In the genomic region with DNA sequence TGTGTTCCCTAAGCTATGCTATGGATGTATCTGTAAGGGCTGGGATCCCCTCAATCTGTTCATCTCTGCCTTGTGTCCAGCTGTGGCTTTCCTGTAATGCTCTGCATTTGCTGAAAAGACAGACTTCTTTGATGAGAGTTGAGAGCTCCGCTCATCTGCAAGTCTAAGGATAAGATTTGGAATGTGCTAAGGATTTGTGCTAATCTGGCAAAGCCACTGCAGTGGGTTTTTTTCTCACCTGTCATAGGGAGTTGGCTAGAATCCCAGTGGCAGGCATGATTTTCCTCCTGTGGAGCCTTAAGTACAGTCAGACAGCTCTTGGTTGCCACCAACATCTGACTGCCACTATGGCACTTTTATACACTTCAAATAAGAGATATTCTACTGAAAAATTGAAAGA, we compare ENCODE assay signal across 13 mouse cellular contexts.
DNase-seq lines count a peak whose midpoint lies in the region; ATAC-seq lines count a peak whose summit lies in the region.
"Had no signal": no experiment of that assay in that cellular context is flagged by ENCODE, and none has a peak within 500 bp of the region (broad histone marks: within the 10 kb centered on the region; RNA-seq: fewer than 3 reads in every experiment).

No protein-coding gene starts in this region.

- no peak for ATAC-seq in midbrain, embryonic 11.5 days (ENCODE audit: low FRiP score)
- ATAC-seq in midbrain, embryonic 15.5 days (replicated peaks), result no peak
- peak; percentile 55 for ATAC-seq in frontal cortex, adult (ENCODE audit: low TSS enrichment)
- no peak for ATAC-seq in megakaryocyte progenitor cell, adult 5-6 weeks (replicated peaks; ENCODE audit: poor library complexity)

- DNase-seq in cerebellum, postnatal 14 days, result peak; percentile 56 to 73
- DNase-seq in cerebellum, adult 8-10 months, result no peak
- DNase-seq in midbrain, embryonic 11.5 days (ENCODE audit: low spot score, missing footprints), result peak; percentile 74
- DNase-seq in left cerebral cortex, postnatal 36 days (ENCODE audit: low spot score in 2 of 2), result peak; percentile 13 to 16
- no peak for DNase-seq in heart, postnatal 36 days
- DNase-seq: gastrocnemius, postnatal 14 days; thymus, adult 18-20 months had no signal

- no peak overlapping the region for H3K27ac ChIP-seq in midbrain, embryonic 11.5 days (ENCODE audit: low read depth, low read length)
- no peak overlapping the region for H3K27ac ChIP-seq in midbrain, embryonic 15.5 days
- H3K27ac ChIP-seq: embryonic facial prominence, embryonic 15.5 days; hindbrain, embryonic 10.5 days had no signal

- H3K9ac ChIP-seq in midbrain, embryonic 11.5 days (ENCODE audit: low read length), result no peak overlapping the region
- no peak overlapping the region for H3K9ac ChIP-seq in midbrain, embryonic 15.5 days
- H3K9ac ChIP-seq: embryonic facial prominence, embryonic 15.5 days had no signal

- H3K36me3 ChIP-seq in midbrain, embryonic 11.5 days (ENCODE audit: control insufficient read depth, insufficient read depth, low read length), result no peaks in the 10 kb centered on the region
- no peaks in the 10 kb centered on the region for H3K36me3 ChIP-seq in midbrain, embryonic 15.5 days (replicated peaks)
- H3K36me3 ChIP-seq: embryonic facial prominence, embryonic 15.5 days; hindbrain, embryonic 10.5 days had no signal

- H3K9me3 ChIP-seq in midbrain, embryonic 11.5 days (ENCODE audit: control insufficient read depth, low read length), result no peaks in the 10 kb centered on the region
- H3K9me3 ChIP-seq in midbrain, embryonic 15.5 days, result no peaks in the 10 kb centered on the region
- H3K9me3 ChIP-seq: embryonic facial prominence, embryonic 15.5 days; hindbrain, embryonic 10.5 days had no signal

- intact Hi-C loops in left cerebral cortex, postnatal 36 days (cut with DNase I), result no loop called here
- intact Hi-C loops in heart, postnatal 36 days (cut with DNase I), result no loop called here

- H3K27me3 ChIP-seq in midbrain, embryonic 11.5 days (ENCODE audit: control insufficient read depth, insufficient read depth, low read length), result no peaks in the 10 kb centered on the region
- no peaks in the 10 kb centered on the region for H3K27me3 ChIP-seq in midbrain, embryonic 15.5 days (replicated peaks)
- H3K27me3 ChIP-seq: embryonic facial prominence, embryonic 15.5 days had no signal

- H3K4me3 ChIP-seq in midbrain, embryonic 11.5 days (ENCODE audit: low read depth, low read length), result no peak overlapping the region
- H3K4me3 ChIP-seq in midbrain, embryonic 15.5 days, result no peak overlapping the region
- H3K4me3 ChIP-seq: embryonic facial prominence, embryonic 15.5 days; hindbrain, embryonic 10.5 days had no signal

- H3K4me2 ChIP-seq in midbrain, embryonic 11.5 days, result no peak overlapping the region
- no peak overlapping the region for H3K4me2 ChIP-seq in midbrain, embryonic 15.5 days
- H3K4me2 ChIP-seq: embryonic facial prominence, embryonic 15.5 days; liver, embryonic 11.5 days had no signal

- H3K4me1 ChIP-seq in midbrain, embryonic 11.5 days (ENCODE audit: control insufficient read depth, insufficient read depth, low read length), result peaks cover 9% of the 10 kb centered on the region
- H3K4me1 ChIP-seq in midbrain, embryonic 15.5 days, result no peaks in the 10 kb centered on the region
- H3K4me1 ChIP-seq: embryonic facial prominence, embryonic 15.5 days had no signal

- 52% methylated on average over 1 of the region's 1 CpGs for WGBS in midbrain, embryonic 11.5 days
- WGBS in midbrain, embryonic 15.5 days, result 43% methylated on average over 1 of the region's 1 CpGs

Comparison
In these comparisons a context has a peak if more than half of its experiments do, and no peak if none do; other contexts are left out.
1. DNase-seq: peak in cerebellum, postnatal 14 days (2 of 2), midbrain, embryonic 11.5 days (single experiment) and left cerebral cortex, postnatal 36 days (2 of 2); none in cerebellum, adult 8-10 months (single experiment) and heart, postnatal 36 days (0 of 2).